Mouse (Mus musculus) erythroid progenitor cell, adult 5-6 weeks (primary cell): ENCODE results near the gene Cldn3. TPM values are rescaled to one million over a fixed set of nuclear protein-coding genes. Genes with fewer than 3 reads are reported as not detected.

Experiments used
- ATAC-seq: replicated peaks from 2 replicates; pipeline ENCODE4 v1.8.0; 2016; ENCODE audit warnings: moderate number of reproducible peaks, mild to moderate bottlenecking, moderate TSS enrichment, inconsistent platforms; ENCODE audit not compliant: poor library complexity, low FRiP score, severe bottlenecking
- total RNA-seq, 2 experiments: library from RNA; stranded (forward) in 1 of 2; stranded (reverse) in 1 of 2; fragments of 150-400 nt in 1 of 2; fragments of 186-747, 209-891 nt in 1 of 2; gene quantifications; 2 replicates each; pipeline versions ENCODE4 v1.2.3 to v1.2.4; 2015 to 2017; ENCODE audit warnings: low replicate concordance in 2 of 2

The Cldn3 gene
- total RNA-seq, 2 experiments from 2014 or later, result not detected

GRCm38 (mm10) chr5:134998359-134998758 is 12.3 kb downstream of the Cldn3 start:
- no peak for ATAC-seq

- no peak for ATAC-seq
Measured at GRCm38 (mm10) chr5:134999797-135000196, 13.8 kb downstream of the Cldn3 start.

GRCm38 (mm10) chr5:135000751-135001150 is 14.7 kb downstream of the Cldn3 start:
- ATAC-seq, result 0 out of 2 replicates have a peak, but pooled peaks have one; percentile 15

GRCm38 (mm10) chr5:135001309-135001708 is 15.3 kb downstream of the Cldn3 start:
- ATAC-seq, result no peak

GRCm38 (mm10) chr5:135002151-135002550 is 16.1 kb downstream of the Cldn3 start:
- no peak for ATAC-seq

- ATAC-seq, result no peak
Measured at GRCm38 (mm10) chr5:135007802-135008571, 22.0 kb downstream of the Cldn3 start.

- ATAC-seq, result peak; percentile 83
Measured at GRCm38 (mm10) chr5:135008671-135009589, 22.9 kb downstream of the Cldn3 start, which contains the start of gene Abhd11. Gene Abhd11, plus strand, starts transcription at chr5:135009152.

GRCm38 (mm10) chr5:135009590-135010319 is 23.7 kb downstream of the Cldn3 start:
- peak; percentile 64 for ATAC-seq

GRCm38 (mm10) chr5:135010320-135010709 is 24.3 kb downstream of the Cldn3 start:
- no peak for ATAC-seq

GRCm38 (mm10) chr5:135010841-135011743 is 25.1 kb downstream of the Cldn3 start:
- no peak for ATAC-seq

GRCm38 (mm10) chr5:135011809-135012613 is 26.0 kb downstream of the Cldn3 start:
- ATAC-seq, result no peak

GRCm38 (mm10) chr5:135012671-135013441 is 26.8 kb downstream of the Cldn3 start:
- no peak for ATAC-seq

- ATAC-seq, result peak; percentile 79
Measured at GRCm38 (mm10) chr5:135015497-135015896, 29.5 kb downstream of the Cldn3 start.

GRCm38 (mm10) chr5:135016224-135016759 is 30.3 kb downstream of the Cldn3 start:
- ATAC-seq, result no peak

- no peak for ATAC-seq
Measured at GRCm38 (mm10) chr5:135021814-135022213, 35.8 kb downstream of the Cldn3 start.

- no peak for ATAC-seq
Measured at GRCm38 (mm10) chr5:135023344-135024173, 37.5 kb downstream of the Cldn3 start, which contains the start of gene Stx1a. Gene Stx1a, plus strand, starts transcription at chr5:135023482.
